Mouse (Mus musculus) liver, postnatal 0 days (tissue): ENCODE data around the gene Crxos.

ENCODE experiments used
- CTCF ChIP-seq: sonication (generic); IDR thresholded peaks from 2 replicates; pipeline ENCODE4 v1.5.1; 2016; ENCODE audit warnings: antibody characterized with exemption, low read depth
- EP300 ChIP-seq: IDR thresholded peaks from 2 replicates; pipeline ENCODE4 v1.6.1; 2016; ENCODE audit warnings: antibody characterized with exemption, low read depth, mild to moderate bottlenecking

- TF ChIP-seq CTCF (no peak), EP300 (no peak)
Observed at GRCm38 (mm10) chr7:15905861-15906260, 23.4 kb downstream of the Crxos start.
